Mouse (Mus musculus) heart, embryonic 12.5 days (tissue): ENCODE results near the gene Wdr20. TPM values are rescaled to one million over a fixed set of nuclear protein-coding genes. Genes with fewer than 3 reads are reported as not detected.

Experiments used
- polyA plus RNA-seq: library from polyadenylated mRNA; unstranded; fragments of >200 nt; fragmentation: Nextera tagmentation; extraction: Ambion mirVana; gene quantifications from 2 replicates; pipeline ENCODE4 v1.2.1, GENCODE M21; 2016

The Wdr20 gene
- polyA plus RNA-seq, 1 experiment from 2014 or later = 16.8 TPM

Other genes with a start within 250 kb of the Wdr20 start
- gene Dync1h1, start 136.5 kb upstream of the Wdr20 start, polyA plus RNA-seq = 48.2 and 61.5 TPM in 2 replicates
- not detected in 2 replicates for gene 1700001K19Rik, start 55.3 kb upstream of the Wdr20 start, polyA plus RNA-seq
- gene Hsp90aa1, start 35.2 kb upstream of the Wdr20 start, polyA plus RNA-seq = 648 and 662 TPM in 2 replicates
- 2.9 and 4.0 TPM in 2 replicates for gene Mok, start 103.0 kb downstream of the Wdr20 start, polyA plus RNA-seq
- 3.9 and 5.4 TPM in 2 replicates for gene Zfp839, start 112.3 kb downstream of the Wdr20 start, polyA plus RNA-seq
- 63.3 and 66.7 TPM in 2 replicates for gene Cinp, start 151.2 kb downstream of the Wdr20 start, polyA plus RNA-seq
- gene Tecpr2, start 151.3 kb downstream of the Wdr20 start, polyA plus RNA-seq = 3.8 and 4.5 TPM in 2 replicates
- gene Ankrd9, start 241.1 kb downstream of the Wdr20 start, polyA plus RNA-seq = 13.2 and 14.2 TPM in 2 replicates